Mouse (Mus musculus) left cerebral cortex, adult 11 months (tissue): ENCODE data around the gene Per2.

Experiments used
- DNase-seq: peaks from one replicate; pipeline ENCODE4 v3.0.0; 2022; ENCODE audit warnings: low spot score

Gene Per2

DNA sequence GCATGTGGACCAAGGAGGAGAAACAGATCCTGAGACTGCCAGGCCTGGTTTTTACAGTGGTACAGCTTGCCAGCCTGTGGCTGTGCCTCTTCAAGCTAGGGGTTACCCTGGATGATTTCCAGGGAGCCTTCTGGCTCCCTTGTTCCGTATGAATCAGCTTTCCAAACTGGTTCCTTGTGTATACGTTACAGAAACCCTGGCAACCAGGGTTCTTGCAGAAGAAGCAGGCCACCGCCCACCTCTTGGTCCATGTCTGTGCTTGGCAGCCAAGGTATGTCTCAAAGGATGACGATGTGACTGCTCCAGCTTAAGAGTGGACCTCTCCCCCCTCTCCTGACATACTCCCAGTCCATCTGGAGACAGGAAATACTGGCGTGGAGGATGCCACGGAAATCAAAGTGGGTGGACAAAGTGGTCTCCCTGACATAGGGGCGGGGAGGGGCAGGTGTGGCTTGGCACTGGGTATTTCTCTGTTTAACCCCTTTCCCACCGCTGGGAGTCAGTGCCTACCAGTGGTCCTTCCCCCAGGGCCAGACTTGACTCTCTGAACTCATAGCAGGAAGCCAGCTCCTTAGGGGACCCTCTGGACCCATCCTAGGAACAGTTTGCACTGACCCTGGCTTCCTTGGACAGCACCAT is 782 bp downstream of the Per2 start:
- DNase-seq: peak; percentile 66

DNA sequence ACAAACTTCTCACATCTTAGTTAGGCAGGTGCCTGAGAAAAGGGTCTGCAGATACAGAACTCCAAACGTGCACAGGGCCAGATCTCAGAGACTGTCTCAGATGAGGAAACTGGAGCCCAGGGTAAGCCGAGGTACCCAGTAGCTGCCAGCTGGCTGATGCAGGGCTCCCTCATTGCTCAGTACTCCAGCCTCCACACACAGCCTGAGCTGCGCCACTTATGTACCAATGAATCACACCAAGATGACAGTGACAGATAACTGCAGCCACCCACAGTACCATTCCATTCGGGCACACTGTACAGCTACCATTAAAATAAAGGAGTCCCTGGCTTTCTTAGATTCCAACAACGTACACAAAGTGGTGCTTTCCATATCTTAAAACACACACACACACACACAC is 1.4 kb downstream of the Per2 start:
- peak; percentile 62 for DNase-seq

DNA sequence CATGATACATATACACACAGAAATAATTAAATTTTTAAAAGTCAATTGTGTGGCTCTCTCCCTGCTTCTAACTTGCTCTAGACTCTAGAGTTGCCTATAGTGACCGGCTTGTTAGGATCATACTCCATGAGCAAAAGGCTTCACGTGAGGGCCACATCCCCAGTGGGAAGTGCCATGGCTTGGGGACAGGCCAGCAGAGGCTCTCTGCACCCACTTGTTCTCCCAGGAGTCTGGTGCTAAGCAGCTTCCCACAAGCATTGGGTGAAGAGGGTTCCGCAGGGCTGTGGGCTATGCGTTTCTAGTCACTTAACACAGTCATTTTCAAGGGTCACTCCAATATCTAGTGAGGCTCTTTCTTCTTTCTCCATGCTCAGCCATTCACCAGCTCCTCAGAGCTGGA is 2.0 kb downstream of the Per2 start:
- no peak for DNase-seq

DNA sequence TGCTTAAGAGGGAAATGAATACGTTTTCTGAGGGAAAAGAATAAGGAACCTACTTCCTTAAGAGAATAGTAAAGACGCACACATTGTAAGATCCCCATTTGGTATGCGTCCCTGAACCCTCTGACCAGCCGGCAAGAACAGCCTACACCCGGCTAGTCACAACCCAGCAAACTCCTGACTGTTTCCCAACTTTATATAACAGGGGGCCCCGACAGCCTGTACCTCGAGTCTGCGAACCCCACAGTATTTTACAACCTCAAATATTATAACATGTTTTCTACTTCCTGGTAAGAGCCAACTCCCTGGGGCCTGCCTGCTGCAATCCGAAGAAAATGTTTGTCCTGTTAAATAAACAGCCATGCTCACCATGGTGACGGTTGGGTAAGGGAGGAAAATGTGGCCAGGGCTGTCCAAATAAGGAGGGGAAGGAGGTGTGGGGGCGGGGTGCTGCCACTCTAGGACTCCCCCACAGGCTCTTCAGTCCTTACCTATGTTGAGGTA is 2.8 kb downstream of the Per2 start:
- DNase-seq: no peak

GRCm38 (mm10) chr1:91455661-91456161 is 3.4 kb downstream of the Per2 start:
- DNase-seq: no peak

- no peak for DNase-seq
Observed at GRCm38 (mm10) chr1:91454927-91455326, 4.2 kb downstream of the Per2 start.

- DNase-seq: no peak
Observed at GRCm38 (mm10) chr1:91454366-91454765, 4.8 kb downstream of the Per2 start.

DNA sequence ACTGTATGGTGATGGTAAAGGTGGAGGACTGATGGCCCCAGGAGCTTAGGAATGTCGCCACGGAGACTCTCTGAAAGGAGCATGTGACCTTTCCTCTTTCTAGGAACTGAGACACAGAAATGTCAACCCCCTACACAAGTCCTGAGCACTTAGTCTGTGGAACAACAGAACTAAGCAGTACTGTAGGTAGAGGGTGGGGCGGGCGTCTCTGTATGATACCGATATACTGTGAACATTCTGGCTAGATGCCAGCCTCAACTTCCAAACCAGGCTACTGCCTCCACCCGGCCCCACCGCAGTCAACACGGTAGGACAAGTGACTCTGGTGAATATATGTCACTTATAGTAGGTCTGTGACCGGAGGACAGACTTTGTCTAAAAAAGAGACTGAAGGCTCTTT is 5.2 kb downstream of the Per2 start:
- no peak for DNase-seq

DNA sequence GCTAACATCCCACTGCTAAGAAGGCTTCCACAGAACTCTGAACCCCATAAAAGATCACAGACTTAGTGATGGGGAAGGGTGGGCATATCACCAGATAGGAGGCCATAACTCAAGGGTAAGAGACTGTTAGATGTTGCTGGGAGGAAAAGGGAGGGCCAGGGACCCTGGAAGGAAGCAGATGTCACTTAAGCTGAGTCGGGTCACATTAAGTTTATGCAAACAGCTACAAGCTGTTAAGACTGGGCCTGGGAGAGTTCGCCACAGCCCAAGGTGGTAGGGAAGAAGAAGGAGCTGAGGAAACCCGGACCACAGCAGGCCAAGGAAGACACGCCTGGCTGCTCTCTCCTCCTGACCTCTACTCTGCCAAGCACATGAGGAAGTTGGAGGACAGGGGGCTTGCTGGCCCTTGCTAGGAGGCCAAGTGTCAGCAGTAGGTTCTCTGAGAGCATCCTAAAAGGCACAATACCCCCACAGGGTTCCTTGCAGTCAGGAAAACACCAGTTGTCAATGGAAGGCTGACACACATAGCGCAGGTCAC is 7.5 kb downstream of the Per2 start:
- no peak for DNase-seq

DNA sequence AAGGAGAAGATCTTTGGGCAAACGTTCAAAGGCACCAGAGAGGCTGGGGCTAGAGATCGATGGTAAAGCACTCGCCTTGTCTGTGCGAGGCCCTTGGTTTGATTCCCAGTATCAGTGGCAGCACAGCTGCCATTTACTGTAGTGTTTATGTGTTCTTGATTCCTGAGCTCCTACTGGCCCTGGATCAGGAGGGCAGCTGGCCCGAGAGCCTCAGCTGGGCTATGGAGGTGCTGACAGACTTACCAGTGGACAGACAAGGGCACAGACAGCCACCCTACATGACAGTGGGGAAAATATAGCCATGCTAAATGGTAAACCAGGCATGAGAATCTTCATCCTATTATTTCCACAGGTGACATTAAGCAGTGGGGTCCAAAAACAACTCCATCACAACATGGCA is 8.3 kb downstream of the Per2 start:
- DNase-seq: no peak

- DNase-seq: no peak
Observed at GRCm38 (mm10) chr1:91448688-91449087, 10.4 kb downstream of the Per2 start.

- no peak for DNase-seq
Observed at GRCm38 (mm10) chr1:91446511-91446910, 12.6 kb downstream of the Per2 start.

DNA sequence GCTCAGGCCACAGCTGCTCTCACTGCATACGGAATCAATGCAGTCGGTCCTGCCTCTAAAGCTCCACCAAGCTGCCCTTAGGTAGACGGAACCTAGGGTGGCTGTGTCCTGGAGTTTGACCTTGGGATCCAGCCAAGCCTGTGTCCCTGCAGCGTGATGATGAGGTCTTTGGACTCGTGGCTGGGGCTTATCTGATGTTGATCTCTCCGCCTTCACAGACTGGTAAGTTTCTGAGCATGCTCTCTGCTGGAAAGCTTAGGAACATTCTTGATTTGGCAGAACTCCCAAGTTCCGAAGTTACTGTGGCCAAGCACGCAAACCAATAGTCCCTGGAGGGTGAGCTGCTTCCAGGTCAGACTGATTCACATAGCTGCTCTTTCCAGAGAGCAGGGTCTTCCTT is 13.1 kb downstream of the Per2 start:
- DNase-seq: no peak

DNA sequence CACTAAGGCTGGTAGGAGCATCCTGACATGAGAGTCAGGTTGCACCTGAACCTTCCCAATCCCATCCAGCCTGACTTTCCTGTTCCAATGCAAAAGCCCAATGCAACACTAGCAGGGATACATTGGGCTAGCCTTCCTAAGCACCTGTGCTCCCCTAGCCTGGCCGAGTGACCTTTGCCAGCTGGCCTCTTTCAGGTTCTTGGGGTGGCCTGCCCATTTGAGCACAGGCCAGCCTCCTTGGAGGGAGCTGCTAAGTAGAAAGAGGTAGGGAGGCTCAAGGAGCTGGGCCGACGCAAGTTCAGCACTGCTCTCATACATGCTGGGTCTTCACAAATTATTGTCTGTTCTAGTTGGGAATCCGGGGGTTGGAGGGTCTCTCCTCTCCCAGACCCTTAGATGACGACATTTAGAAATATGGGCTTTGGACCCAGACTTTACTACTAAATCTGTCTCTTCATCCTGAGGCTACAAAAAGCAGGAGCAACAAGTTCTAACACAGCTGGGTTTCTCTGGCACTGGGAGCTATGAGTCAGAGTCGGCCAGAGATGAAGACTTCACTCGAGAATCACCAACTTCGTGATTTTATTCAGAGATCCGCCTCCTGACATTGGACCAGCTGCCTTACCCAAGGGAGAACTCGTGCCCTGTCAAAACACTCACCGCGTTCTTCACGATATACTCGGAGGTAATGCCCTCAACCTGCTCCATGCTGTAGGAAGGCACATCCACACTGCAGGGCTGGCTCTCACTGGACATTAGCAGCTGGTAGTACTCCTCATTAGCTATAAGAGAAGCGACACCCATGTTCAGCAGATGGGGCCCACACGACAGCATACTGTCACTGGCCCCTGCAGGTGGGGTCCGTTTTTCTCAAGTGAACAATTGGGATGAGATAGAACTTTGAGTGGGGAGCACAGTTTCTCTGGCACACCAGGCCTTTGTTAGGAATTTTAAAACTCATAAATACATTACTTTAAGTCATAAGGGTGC is 14.0 kb downstream of the Per2 start:
- no peak for DNase-seq

DNA sequence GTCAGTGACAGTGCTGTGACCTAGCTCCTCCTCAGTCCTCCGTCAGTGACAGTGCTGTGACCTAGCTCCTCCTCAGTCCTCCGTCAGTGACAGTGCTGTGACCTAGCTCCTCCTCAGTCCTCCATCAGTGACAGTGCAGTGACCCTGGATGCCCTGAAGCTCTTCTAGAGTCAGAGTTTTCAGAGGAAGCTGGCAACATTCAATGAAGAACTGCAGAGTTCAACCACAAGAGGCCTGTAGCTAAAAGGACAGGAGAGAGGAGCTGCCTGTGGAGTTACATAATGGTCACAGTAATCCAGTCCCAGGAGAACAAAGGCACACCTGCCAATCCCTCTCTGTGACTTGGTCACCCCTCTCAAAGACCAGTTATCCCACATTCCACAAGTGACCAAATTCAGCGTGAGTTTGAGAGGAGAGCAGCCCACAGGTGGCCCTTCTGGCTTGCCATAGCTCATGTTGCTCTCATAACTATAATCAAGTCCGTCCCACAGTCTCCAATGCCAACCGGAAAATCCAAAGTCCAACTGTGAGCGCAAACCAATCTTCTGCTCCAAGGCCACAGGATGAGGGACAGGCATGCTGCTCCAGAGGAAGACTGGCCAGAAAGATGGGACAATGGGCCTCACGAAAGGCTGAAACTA is 16.7 kb downstream of the Per2 start:
- no peak for DNase-seq

DNA sequence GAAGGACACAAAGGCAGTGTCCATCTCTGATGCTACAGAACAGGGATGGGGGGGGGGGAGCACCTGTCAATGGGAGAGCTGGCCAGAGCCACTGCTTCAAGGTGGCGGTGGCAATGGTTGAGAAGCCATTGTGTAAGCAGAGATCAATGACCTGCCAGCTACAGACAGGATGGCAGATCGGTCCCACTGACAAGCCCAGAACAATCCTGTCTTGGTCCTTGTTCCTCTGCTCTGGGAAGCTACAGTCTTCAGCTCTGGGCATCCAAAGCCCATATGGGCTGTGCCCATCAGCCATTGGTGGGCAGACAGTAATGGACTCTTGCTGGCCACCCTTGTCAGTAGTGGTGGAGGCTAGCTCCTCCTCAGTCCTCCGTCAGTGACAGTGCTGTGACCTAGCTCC is 17.3 kb downstream of the Per2 start:
- no peak for DNase-seq

DNA sequence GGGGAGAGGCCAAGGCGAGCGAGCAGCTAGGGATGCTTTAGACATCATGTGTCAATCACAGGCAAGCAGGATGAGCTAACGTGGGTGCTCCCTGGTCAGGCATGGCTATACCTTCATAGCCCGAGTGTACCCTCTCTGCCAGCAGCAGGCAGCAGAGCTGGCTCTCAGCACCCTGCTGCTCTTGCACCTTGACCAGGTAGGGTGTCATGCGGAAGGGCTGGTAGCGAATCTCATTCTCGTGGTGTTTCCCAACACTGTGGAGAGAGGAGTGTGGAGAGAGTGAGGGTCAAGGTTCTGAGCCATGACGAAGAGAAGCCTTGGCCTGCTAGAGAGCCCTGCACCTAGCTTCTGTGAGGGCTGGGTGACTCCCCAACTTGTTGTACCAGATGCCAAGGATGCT is 19.3 kb downstream of the Per2 start:
- DNase-seq: no peak

- DNase-seq: no peak
Observed at GRCm38 (mm10) chr1:91437573-91437972, 21.6 kb downstream of the Per2 start.

- no peak for DNase-seq
Observed at GRCm38 (mm10) chr1:91437083-91437400, 22.1 kb downstream of the Per2 start.

DNA sequence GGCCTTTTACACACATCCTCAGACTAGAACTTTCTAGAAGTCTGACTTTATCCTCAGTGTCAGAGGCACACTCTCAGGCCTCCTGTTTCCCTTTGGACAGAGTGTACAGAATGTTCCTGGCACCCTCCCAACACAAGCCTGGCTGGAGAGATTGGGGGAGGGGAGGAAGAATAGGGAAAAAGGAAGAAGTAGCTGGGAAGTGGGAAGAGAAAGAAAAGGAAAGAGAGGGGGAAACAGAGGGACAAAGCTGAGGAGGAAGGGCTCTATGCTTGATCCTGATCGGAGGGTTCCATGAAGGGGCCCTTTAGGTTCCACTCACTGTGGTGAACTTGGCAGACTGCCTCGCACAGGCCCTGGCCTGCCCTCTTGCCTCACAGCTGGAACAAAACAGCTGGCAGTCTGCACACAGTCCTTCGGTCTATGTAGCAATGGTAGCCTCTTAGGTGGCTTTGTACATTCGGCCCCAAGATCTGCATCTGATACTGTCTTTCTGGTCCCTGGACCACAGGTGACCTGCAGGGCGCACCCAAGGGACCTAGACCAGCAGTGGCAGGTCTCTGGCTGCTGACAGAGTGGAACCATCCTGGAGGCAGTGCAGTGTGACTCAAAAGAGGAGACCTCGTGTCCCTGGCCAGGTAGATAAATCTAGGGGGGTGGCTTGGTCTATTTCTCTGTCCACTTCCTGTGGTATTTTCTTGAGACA is 22.6 kb downstream of the Per2 start:
- no peak for DNase-seq

DNA sequence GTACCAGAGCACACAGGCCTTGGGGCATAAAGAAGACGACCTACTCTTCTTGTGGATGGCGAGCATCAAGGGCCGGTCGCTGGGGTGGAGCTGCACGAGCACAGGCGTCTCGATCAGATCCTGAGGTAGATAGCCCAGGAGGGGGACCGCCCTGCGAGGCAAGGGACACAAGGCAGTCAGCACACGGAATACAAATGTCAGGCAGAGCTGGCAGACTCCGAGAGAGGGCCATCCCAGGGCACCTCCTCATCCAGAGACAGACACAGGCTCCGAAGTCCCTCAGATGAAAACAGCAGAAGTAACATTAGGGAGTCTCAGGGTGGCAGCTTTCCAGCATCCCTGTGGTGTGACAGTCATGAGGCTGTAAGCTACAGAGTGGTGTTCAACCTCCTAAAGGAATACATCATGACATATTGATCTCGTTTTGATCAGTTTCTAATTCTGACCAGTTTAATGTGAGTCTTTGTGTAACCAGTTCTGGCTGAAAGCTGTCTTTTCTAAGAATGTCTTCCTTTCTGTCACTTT is 23.5 kb downstream of the Per2 start:
- DNase-seq: no peak

- no peak for DNase-seq
Observed at GRCm38 (mm10) chr1:91434905-91435304, 24.2 kb downstream of the Per2 start.
